Mouse (Mus musculus): ENCODE results near the gene Pdxdc1. TPM values are rescaled to one million over a fixed set of nuclear protein-coding genes. Genes with fewer than 3 reads are reported as not detected.

Gene Pdxdc1
- polyA plus RNA-seq, 1 experiment = 57.0 TPM

DNA sequence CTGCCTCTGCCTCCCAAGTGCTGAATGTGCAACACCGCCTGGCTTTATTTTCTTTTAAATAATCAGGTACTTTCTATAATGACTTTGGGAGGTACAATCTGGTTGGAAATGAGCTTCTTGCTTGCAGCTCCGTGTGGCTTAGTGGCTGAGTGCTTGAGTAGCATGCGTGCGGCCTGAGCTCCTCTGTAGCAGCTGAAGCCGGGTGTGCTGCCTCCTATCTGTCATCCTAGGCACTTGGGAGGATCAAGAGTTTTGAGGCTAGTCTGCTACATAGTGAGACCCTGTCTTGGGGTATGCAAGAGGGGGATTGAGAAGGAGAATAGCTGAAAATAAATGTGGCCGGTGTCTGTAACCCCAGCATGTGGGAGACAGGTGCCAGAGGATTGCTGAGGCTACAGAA, 90.8 kb downstream of the Pdxdc1 start:
- peaks cover 54% of the 10 kb centered on the region for H3K36me3 ChIP-seq (ENCODE audit: control insufficient read depth, insufficient read depth)
- H3K27me3 ChIP-seq (ENCODE audit: control insufficient read depth, insufficient read depth, insufficient read length) = no peaks in the 10 kb centered on the region
- no peak for TF ChIP-seq TCF3 (IDR thresholded peaks at IDR 0.05; ENCODE audit: insufficient read length, low read depth)
- no peak for TF ChIP-seq CEBPB (IDR thresholded peaks at IDR 0.05; ENCODE audit: insufficient read depth, poor library complexity, severe bottlenecking)
- TF ChIP-seq SRF (IDR thresholded peaks at IDR 0.05; ENCODE audit: control insufficient read depth, insufficient read length, low read depth) = no peak
- TF ChIP-seq TCF12 (IDR thresholded peaks at IDR 0.05; ENCODE audit: insufficient read depth, poor library complexity, severe bottlenecking) = no peak
- no peak for TF ChIP-seq USF1 (IDR thresholded peaks at IDR 0.05; ENCODE audit: low read depth)
- TF ChIP-seq POLR2A (IDR thresholded peaks at IDR 0.05; ENCODE audit: insufficient read length, low read depth) = no peak
- no peak for TF ChIP-seq MYOD1 (IDR thresholded peaks at IDR 0.05; ENCODE audit: control insufficient read depth in 1 of 3, insufficient read length in 2 of 3, low read depth in 2 of 3)
- TF ChIP-seq REST (IDR thresholded peaks at IDR 0.05; ENCODE audit: insufficient read depth, insufficient read length) = no peak
- TF ChIP-seq E2F4 (IDR thresholded peaks at IDR 0.05; ENCODE audit: insufficient read depth) = no peak
- no peak for TF ChIP-seq POLR2AphosphoS2 (IDR thresholded peaks at IDR 0.05; ENCODE audit: insufficient read length, low read depth)
- TF ChIP-seq MAX (IDR thresholded peaks at IDR 0.05; ENCODE audit: low read depth) = no peak
- TF ChIP-seq MYOG (IDR thresholded peaks at IDR 0.05; ENCODE audit: control insufficient read depth in 1 of 3, insufficient read depth in 1 of 3, insufficient read length in 2 of 3, low read depth in 2 of 3) = no peak
- no peak overlapping the region for H3K4me2 ChIP-seq (ENCODE audit: low read depth)
- no peaks in the 10 kb centered on the region for H3K79me2 ChIP-seq (ENCODE audit: control insufficient read depth, insufficient read depth)
- no peak overlapping the region for H3ac ChIP-seq (ENCODE audit: control insufficient read depth, insufficient read length)
- no peak overlapping the region for H3K4me3 ChIP-seq

GRCm38 (mm10) chr16:13808410-13808809, 94.5 kb downstream of the Pdxdc1 start:
- no peaks in the 10 kb centered on the region for H3K27me3 ChIP-seq (ENCODE audit: control insufficient read depth, insufficient read depth, insufficient read length)
- no peaks in the 10 kb centered on the region for H3K79me2 ChIP-seq (ENCODE audit: control insufficient read depth, insufficient read depth)
- H3K4me2 ChIP-seq (ENCODE audit: low read depth) = no peak overlapping the region
- H3K36me3 ChIP-seq (ENCODE audit: control insufficient read depth, insufficient read depth) = peaks cover 57% of the 10 kb centered on the region
- no peak overlapping the region for H3ac ChIP-seq (ENCODE audit: control insufficient read depth, insufficient read length)
- no peak for TF ChIP-seq POLR2A (IDR thresholded peaks at IDR 0.05; ENCODE audit: insufficient read length, low read depth)
- TF ChIP-seq MAX (IDR thresholded peaks at IDR 0.05; ENCODE audit: low read depth) = no peak
- TF ChIP-seq MYOG (IDR thresholded peaks at IDR 0.05; ENCODE audit: control insufficient read depth in 1 of 3, insufficient read depth in 1 of 3, insufficient read length in 2 of 3, low read depth in 2 of 3) = no peak
- TF ChIP-seq POLR2AphosphoS2 (IDR thresholded peaks at IDR 0.05; ENCODE audit: insufficient read length, low read depth) = no peak
- H3K4me3 ChIP-seq = no peak overlapping the region

DNA sequence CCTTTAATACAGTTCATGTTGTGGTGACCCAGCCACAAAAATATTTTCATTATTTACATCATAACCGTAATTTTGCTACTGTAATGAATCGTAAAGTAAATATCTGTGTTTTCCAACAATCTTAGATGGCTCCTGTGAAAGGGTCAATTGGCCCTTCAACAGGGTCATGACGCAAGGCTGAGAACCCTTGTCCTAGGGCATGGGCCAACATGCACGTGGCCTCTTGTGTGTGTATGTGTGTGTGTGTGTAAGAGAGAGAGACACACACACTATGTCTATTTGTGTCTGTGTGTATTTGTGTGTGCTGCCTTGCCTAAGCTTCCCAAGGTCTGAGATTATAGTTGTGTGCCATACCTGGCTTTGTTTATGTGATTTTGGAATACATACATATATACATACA, 95.3 kb downstream of the Pdxdc1 start:
- Histone ChIP-seq H3K4me2 (ENCODE audit: low read depth) (no peak overlapping the region), H3K4me3 (no peak overlapping the region), H3ac (ENCODE audit: control insufficient read depth, insufficient read length) (no peak overlapping the region), H3K36me3 (ENCODE audit: control insufficient read depth, insufficient read depth) (peaks cover 49% of the 10 kb centered on the region), H3K79me2 (ENCODE audit: control insufficient read depth, insufficient read depth) (no peaks in the 10 kb centered on the region), H3K27me3 (ENCODE audit: control insufficient read depth, insufficient read depth, insufficient read length) (no peaks in the 10 kb centered on the region)
- TF ChIP-seq POLR2A (IDR thresholded peaks at IDR 0.05; ENCODE audit: insufficient read length, low read depth) (no peak), POLR2AphosphoS2 (IDR thresholded peaks at IDR 0.05; ENCODE audit: insufficient read length, low read depth) (no peak), REST (IDR thresholded peaks at IDR 0.05; ENCODE audit: insufficient read depth, insufficient read length) (no peak), MYOD1 (IDR thresholded peaks at IDR 0.05; ENCODE audit: control insufficient read depth in 1 of 3, insufficient read length in 2 of 3, low read depth in 2 of 3) (no peak), MYOG (IDR thresholded peaks at IDR 0.05; ENCODE audit: control insufficient read depth in 1 of 3, insufficient read depth in 1 of 3, insufficient read length in 2 of 3, low read depth in 2 of 3) (no peak), USF1 (IDR thresholded peaks at IDR 0.05; ENCODE audit: low read depth) (no peak), TCF12 (IDR thresholded peaks at IDR 0.05; ENCODE audit: insufficient read depth, poor library complexity, severe bottlenecking) (no peak), E2F4 (IDR thresholded peaks at IDR 0.05; ENCODE audit: insufficient read depth) (no peak), MAX (IDR thresholded peaks at IDR 0.05; ENCODE audit: low read depth) (no peak), TCF3 (IDR thresholded peaks at IDR 0.05; ENCODE audit: insufficient read length, low read depth) (no peak), CEBPB (IDR thresholded peaks at IDR 0.05; ENCODE audit: insufficient read depth, poor library complexity, severe bottlenecking) (no peak), SRF (IDR thresholded peaks at IDR 0.05; ENCODE audit: control insufficient read depth, insufficient read length, low read depth) (no peak)

DNA sequence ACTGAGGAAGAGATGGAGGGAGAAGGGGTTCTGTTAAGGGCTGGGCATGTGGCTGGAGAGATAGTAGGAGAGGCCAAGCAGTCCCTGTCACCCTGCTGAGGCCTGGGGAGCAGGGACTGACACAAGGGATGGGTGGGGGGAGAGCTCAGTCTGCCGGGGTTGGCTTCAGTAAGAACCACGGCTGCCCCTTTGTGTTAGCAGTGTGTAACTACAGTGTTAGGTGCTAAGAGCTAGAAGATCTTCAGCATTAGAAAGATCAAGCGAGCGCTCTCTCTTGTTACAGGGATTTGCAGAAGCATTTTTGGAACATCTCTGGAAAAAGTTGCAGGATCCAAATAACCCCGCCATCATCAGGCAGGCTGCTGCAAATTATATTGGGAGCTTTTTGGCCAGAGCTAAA, 98.3 kb downstream of the Pdxdc1 start:
- H3K27me3 ChIP-seq (ENCODE audit: control insufficient read depth, insufficient read depth, insufficient read length) = no peaks in the 10 kb centered on the region
- no peak overlapping the region for H3K4me2 ChIP-seq (ENCODE audit: low read depth)
- TF ChIP-seq REST (IDR thresholded peaks at IDR 0.05; ENCODE audit: insufficient read depth, insufficient read length) (no peak), MYOG (IDR thresholded peaks at IDR 0.05; ENCODE audit: control insufficient read depth in 1 of 3, insufficient read depth in 1 of 3, insufficient read length in 2 of 3, low read depth in 2 of 3) (no peak), USF1 (IDR thresholded peaks at IDR 0.05; ENCODE audit: low read depth) (no peak), SRF (IDR thresholded peaks at IDR 0.05; ENCODE audit: control insufficient read depth, insufficient read length, low read depth) (no peak), POLR2AphosphoS2 (IDR thresholded peaks at IDR 0.05; ENCODE audit: insufficient read length, low read depth) (no peak), MYOD1 (IDR thresholded peaks at IDR 0.05; ENCODE audit: control insufficient read depth in 1 of 3, insufficient read length in 2 of 3, low read depth in 2 of 3) (no peak), CEBPB (IDR thresholded peaks at IDR 0.05; ENCODE audit: insufficient read depth, poor library complexity, severe bottlenecking) (no peak), E2F4 (IDR thresholded peaks at IDR 0.05; ENCODE audit: insufficient read depth) (no peak), TCF3 (IDR thresholded peaks at IDR 0.05; ENCODE audit: insufficient read length, low read depth) (no peak), TCF12 (IDR thresholded peaks at IDR 0.05; ENCODE audit: insufficient read depth, poor library complexity, severe bottlenecking) (no peak), MAX (IDR thresholded peaks at IDR 0.05; ENCODE audit: low read depth) (no peak)
- H3ac ChIP-seq (ENCODE audit: control insufficient read depth, insufficient read length) = no peak overlapping the region
- no peak overlapping the region for H3K4me3 ChIP-seq
- no peaks in the 10 kb centered on the region for H3K79me2 ChIP-seq (ENCODE audit: control insufficient read depth, insufficient read depth)
- H3K36me3 ChIP-seq (ENCODE audit: control insufficient read depth, insufficient read depth) = peaks cover 44% of the 10 kb centered on the region

GRCm38 (mm10) chr16:13801231-13801630, 101.7 kb downstream of the Pdxdc1 start:
- Histone ChIP-seq H3K4me2 (ENCODE audit: low read depth) (no peak overlapping the region), H3K79me2 (ENCODE audit: control insufficient read depth, insufficient read depth) (no peaks in the 10 kb centered on the region), H3K36me3 (ENCODE audit: control insufficient read depth, insufficient read depth) (peaks cover 33% of the 10 kb centered on the region), H3ac (ENCODE audit: control insufficient read depth, insufficient read length) (no peak overlapping the region), H3K4me3 (no peak overlapping the region), H3K27me3 (ENCODE audit: control insufficient read depth, insufficient read depth, insufficient read length) (no peaks in the 10 kb centered on the region)
- no peak for TF ChIP-seq TCF12 (IDR thresholded peaks at IDR 0.05; ENCODE audit: insufficient read depth, poor library complexity, severe bottlenecking)
- TF ChIP-seq MAX (IDR thresholded peaks at IDR 0.05; ENCODE audit: low read depth) = no peak
- TF ChIP-seq POLR2A (IDR thresholded peaks at IDR 0.05; ENCODE audit: insufficient read length, low read depth) = no peak
- no peak for TF ChIP-seq USF1 (IDR thresholded peaks at IDR 0.05; ENCODE audit: low read depth)
- TF ChIP-seq POLR2AphosphoS2 (IDR thresholded peaks at IDR 0.05; ENCODE audit: insufficient read length, low read depth) = no peak
- TF ChIP-seq SRF (IDR thresholded peaks at IDR 0.05; ENCODE audit: control insufficient read depth, insufficient read length, low read depth) = no peak
- no peak for TF ChIP-seq E2F4 (IDR thresholded peaks at IDR 0.05; ENCODE audit: insufficient read depth)
- TF ChIP-seq MYOD1 (IDR thresholded peaks at IDR 0.05; ENCODE audit: control insufficient read depth in 1 of 3, insufficient read length in 2 of 3, low read depth in 2 of 3) = no peak
- no peak for TF ChIP-seq TCF3 (IDR thresholded peaks at IDR 0.05; ENCODE audit: insufficient read length, low read depth)
- no peak for TF ChIP-seq MYOG (IDR thresholded peaks at IDR 0.05; ENCODE audit: control insufficient read depth in 1 of 3, insufficient read depth in 1 of 3, insufficient read length in 2 of 3, low read depth in 2 of 3)
- TF ChIP-seq REST (IDR thresholded peaks at IDR 0.05; ENCODE audit: insufficient read depth, insufficient read length) = no peak
- TF ChIP-seq CEBPB (IDR thresholded peaks at IDR 0.05; ENCODE audit: insufficient read depth, poor library complexity, severe bottlenecking) = no peak
